Mouse (Mus musculus): ENCODE results near the gene Ncf1.

GRCm38 (mm10) chr5:134275556-134275955, 46.1 kb upstream of the Ncf1 start:
- TF ChIP-seq POLR2A (IDR thresholded peaks at IDR 0.05; ENCODE audit: extremely low read depth, insufficient read depth, low read length) (no peak), CTCF (IDR thresholded peaks at IDR 0.05; ENCODE audit: extremely low read depth, insufficient read depth, low read length) (no peak)
